Mouse (Mus musculus) midbrain, embryonic 13.5 days (tissue): Measurements from ENCODE around the gene Myo18b. TPM values are rescaled to one million over a fixed set of nuclear protein-coding genes. Genes with fewer than 3 reads are reported as not detected.
A peak's percentile ranks its signal among the peaks of the same experiment; 100 is the strongest.

Experiments used
- ATAC-seq: fragments of 200-750 bp; cut with Nextera tagmentation; 2 replicates; pipeline ENCODE4 v1.8.0; 2017; ENCODE audit warnings: mild to moderate bottlenecking, moderate TSS enrichment, moderate library complexity
- H3K27ac ChIP-seq: fragments of 300-500 bp; sonication (generic); 2 replicates; pipeline ENCODE4 v1.5.1; 2015; ENCODE audit warnings: inconsistent platforms, mild to moderate bottlenecking, moderate library complexity
- H3K27me3 ChIP-seq: fragments of 300-500 bp; sonication (generic); 2 replicates; pipeline ENCODE4 v1.6.1; 2015; ENCODE audit warnings: mild to moderate bottlenecking, inconsistent platforms
- H3K36me3 ChIP-seq: fragments of 300-500 bp; sonication (generic); 2 replicates; pipeline ENCODE4 v1.6.1; 2015; ENCODE audit warnings: mild to moderate bottlenecking, inconsistent platforms
- H3K4me1 ChIP-seq: fragments of 300-500 bp; sonication (generic); replicated peaks from 2 replicates; pipeline ENCODE4 v1.6.1; 2015; ENCODE audit warnings: inconsistent platforms
- H3K4me2 ChIP-seq: fragments of 300-500 bp; sonication (generic); replicated peaks from 2 replicates; pipeline ENCODE4 v1.6.1; 2015; ENCODE audit warnings: moderate library complexity, mild to moderate bottlenecking, inconsistent platforms
- H3K4me3 ChIP-seq: fragments of 300-500 bp; sonication (generic); replicated peaks from 2 replicates; pipeline ENCODE4 v1.5.1; 2015; ENCODE audit warnings: mild to moderate bottlenecking, inconsistent platforms
- H3K9ac ChIP-seq: fragments of 300-500 bp; sonication (generic); replicated peaks from 2 replicates; pipeline ENCODE4 v1.6.1; 2015; ENCODE audit warnings: mild to moderate bottlenecking, inconsistent platforms
- H3K9me3 ChIP-seq: fragments of 300-500 bp; sonication (generic); 2 replicates; pipeline ENCODE4 v1.6.1; 2016; ENCODE audit warnings: mild to moderate bottlenecking, inconsistent platforms
- WGBS: fragments of 180-500 bp; shearing (Covaris S2); methylation state at CpG from one replicate; pipeline ENCODE4 v1.1.7; 2015; 5-methylcytosine and 5-hydroxymethylcytosine counted together
- polyA plus RNA-seq: library from polyadenylated mRNA; unstranded; fragments of >200 nt; fragmentation: Nextera tagmentation; extraction: Ambion mirVana; gene quantifications from 2 replicates; pipeline ENCODE4 v1.2.1, GENCODE M21; 2015

Myo18b gene
- polyA plus RNA-seq = 2.1 and 2.3 TPM in 2 replicates

DNA sequence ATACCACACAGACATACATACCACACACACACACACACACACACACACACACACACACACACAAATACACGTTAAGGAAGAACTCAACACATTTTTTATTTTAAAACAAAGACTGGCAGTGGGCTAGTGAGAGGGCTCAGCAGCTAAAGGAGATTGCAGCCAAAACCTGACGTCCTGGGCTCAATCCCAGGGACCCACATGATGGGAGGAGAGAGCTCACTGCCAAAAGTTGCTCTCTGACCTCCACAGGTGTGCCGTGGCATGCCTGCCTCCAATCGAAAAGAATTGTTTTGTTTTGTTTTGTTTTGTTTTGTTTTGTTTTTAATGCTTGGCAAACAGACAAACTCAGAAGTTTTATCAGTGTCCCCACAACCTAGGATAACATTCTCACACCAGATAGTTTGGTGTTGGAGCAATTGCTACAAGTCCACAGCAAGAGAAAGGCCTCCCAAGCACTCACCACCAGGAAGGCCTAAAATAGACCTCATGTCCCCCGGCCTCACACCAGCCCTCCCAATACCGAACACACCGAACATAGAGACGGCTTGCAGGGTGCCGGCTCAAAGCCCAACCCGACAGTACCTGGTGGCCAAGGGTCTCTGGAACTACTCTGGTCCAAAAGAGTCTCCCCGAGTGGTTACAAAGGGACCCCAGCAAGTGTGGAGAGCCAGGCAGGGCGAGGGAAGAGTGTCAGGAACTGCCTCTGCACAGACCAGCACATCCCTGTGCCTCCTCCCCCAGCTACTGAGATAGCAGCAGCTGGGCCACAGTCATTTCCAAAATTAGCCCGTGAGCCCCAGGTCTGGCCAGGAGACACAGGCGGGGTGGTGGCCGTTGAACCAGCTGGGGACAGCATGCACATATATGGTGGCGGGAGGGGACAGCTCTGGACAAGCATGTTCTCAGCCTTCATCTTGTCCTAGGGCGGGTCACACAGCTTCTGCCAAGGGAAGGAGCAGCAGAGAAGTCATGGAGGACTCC, at the start of gene Myo18b:
Gene Myo18b, minus strand, starts transcription at position 689 of the 981 bp plus-strand sequence.
- Histone ChIP-seq H3K4me2 (no peak within 1 kb of the TSS), H3K27ac (no peak within 1 kb of the TSS), H3K4me3 (no peak within 1 kb of the TSS), H3K4me1 (no peaks in the 10 kb centered on the region), H3K27me3 (no peaks in the 10 kb centered on the region), H3K36me3 (no peaks in the 10 kb centered on the region), H3K9me3 (no peaks in the 10 kb centered on the region), H3K9ac (no peak within 1 kb of the TSS)
- WGBS = 84% methylated on average over 17 of the region's 17 CpGs
- ATAC-seq = no peak

DNA sequence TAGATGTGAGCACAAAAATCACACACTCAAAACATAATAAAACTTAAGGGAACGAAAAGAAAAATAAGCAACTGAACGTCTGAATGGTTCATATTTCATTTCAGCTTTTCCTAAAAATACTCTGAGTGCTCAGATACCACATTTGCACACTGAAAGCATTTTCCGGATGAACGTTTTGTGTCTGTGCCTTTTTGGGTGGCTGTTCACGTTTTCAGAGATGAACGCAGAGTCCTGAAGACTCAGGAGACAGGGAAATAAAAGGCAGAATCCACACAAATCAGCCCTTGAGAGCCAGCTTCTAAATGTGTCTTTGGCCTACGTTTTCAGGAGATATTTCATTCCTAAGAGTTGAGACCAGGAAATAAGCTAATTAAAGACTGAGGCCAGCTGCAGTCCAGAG, 49.8 kb upstream of the Myo18b start:
- peaks cover 11% of the 10 kb centered on the region for H3K4me1 ChIP-seq
- no peak overlapping the region for H3K4me3 ChIP-seq
- no peaks in the 10 kb centered on the region for H3K9me3 ChIP-seq
- H3K27me3 ChIP-seq = no peaks in the 10 kb centered on the region
- WGBS = 88% methylated on average over 7 of the region's 7 CpGs
- H3K9ac ChIP-seq = no peak overlapping the region
- peaks cover 9% of the 10 kb centered on the region for H3K36me3 ChIP-seq
- ATAC-seq = no peak
- H3K4me2 ChIP-seq = no peak overlapping the region
- H3K27ac ChIP-seq = no peak overlapping the region

DNA sequence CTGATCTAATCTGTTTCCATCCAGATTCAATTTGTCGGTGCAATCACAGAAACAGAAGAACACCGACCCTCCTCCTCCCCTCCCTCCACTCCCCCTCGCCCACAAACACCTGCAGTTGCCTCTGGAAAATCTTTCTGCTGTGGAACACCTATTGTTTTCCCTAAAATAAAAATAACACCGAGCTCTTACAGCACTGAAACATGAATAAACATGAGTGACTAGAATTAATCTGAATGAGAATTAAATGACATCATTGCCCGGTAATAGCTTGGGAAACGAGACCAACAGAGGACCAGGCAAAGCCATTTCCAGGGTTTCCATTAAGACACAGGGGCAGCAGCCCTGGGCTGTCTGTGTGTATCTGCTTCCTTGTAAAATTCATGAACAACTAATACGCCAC, 46.1 kb upstream of the Myo18b start:
- 37% methylated on average over 7 of the region's 7 CpGs for whole genome bisulfite sequencing
- peaks cover 10% of the 10 kb centered on the region for H3K36me3 ChIP-seq
- H3K27ac ChIP-seq = peak overlapping the region; percentile 35; the same call in 1 of the 2 replicates
- 0 out of 2 replicates have a peak, but pooled peaks have one; percentile 46 for ATAC-seq
- no peaks in the 10 kb centered on the region for H3K27me3 ChIP-seq
- H3K9me3 ChIP-seq = no peaks in the 10 kb centered on the region
- no peak overlapping the region for H3K4me3 ChIP-seq
- peaks cover 11% of the 10 kb centered on the region for H3K4me1 ChIP-seq
- H3K4me2 ChIP-seq = no peak overlapping the region
- H3K9ac ChIP-seq = 0 out of 2 replicates have a peak overlapping the region, but pooled peaks have one; percentile 5

DNA sequence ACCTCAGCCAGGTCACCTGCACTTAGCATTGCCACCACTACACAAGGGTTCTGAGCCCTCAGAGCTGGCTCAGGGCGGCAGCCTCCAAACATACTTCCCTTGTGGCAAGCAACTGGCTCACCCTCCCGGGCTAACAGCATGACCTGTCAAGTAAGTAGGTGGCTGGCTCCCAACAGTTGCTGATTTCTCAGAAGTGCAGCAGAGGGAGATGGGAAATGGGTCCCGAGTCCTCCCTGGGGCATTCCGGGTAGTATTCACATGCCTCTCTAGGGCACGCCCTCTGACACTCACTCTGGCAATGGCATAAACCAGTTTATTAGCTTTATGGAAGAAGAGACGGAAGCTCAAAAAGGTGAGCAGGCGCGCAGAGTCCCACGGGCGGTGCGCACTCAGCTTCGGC, 44.8 kb upstream of the Myo18b start:
- H3K27me3 ChIP-seq = no peaks in the 10 kb centered on the region
- H3K4me3 ChIP-seq = no peak overlapping the region
- H3K9me3 ChIP-seq = no peaks in the 10 kb centered on the region
- H3K4me1 ChIP-seq = peaks cover 11% of the 10 kb centered on the region
- H3K9ac ChIP-seq = no peak overlapping the region
- no peak overlapping the region for H3K4me2 ChIP-seq
- ATAC-seq = no peak
- no peak overlapping the region for H3K27ac ChIP-seq
- peaks cover 12% of the 10 kb centered on the region for H3K36me3 ChIP-seq
- WGBS = 94% methylated on average over 12 of the region's 12 CpGs

DNA sequence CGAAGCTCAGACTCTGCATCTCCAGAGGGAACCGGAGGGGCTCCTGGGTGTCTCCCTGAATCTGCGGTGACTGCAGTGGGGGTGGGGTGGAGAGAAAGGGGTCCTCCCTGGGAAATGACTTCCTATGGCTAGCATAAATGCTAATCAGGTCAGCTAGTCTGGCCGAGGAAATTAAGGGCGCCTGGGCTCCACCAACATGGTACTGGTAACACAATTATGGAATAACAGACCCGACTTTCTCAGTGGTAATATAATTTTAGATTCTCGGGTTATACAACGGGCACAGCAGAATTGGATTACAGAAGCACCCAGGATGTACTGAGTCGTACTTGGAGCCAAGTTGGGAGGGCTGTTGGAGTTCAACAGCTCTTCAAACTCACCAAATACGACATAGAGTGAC, 40.5 kb upstream of the Myo18b start:
- Histone ChIP-seq H3K4me1 (no peaks in the 10 kb centered on the region; the same call in 1 of the 2 replicates), H3K4me3 (no peak overlapping the region), H3K27ac (no peak overlapping the region), H3K9me3 (no peaks in the 10 kb centered on the region), H3K9ac (no peak overlapping the region), H3K4me2 (no peak overlapping the region), H3K36me3 (peaks cover 10% of the 10 kb centered on the region), H3K27me3 (no peaks in the 10 kb centered on the region)
- no peak for ATAC-seq
- 86% methylated on average over 10 of the region's 10 CpGs for WGBS

DNA sequence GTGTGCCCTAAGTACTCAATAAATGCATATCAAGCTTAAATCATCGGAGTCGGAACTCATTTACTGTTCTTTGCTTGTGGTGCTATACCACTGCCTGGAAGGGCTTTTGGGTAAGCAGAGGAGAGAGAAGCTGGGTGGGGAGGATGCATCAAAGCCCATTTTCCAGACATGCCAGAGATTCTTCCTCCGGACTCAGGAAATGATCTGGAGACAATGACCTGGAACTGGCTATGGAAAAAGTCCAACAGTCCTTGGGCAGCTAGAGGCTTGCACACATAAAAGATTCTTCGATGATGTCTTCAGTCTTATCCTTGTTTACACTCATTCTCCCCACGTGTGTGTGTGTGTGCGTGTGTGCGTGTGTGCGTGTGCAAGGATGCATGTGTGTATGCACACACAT, 39.3 kb upstream of the Myo18b start:
- Histone ChIP-seq H3K36me3 (0 out of 2 replicates have a peak, but pooled peaks cover 2% of the 10 kb centered on the region), H3K4me1 (no peaks in the 10 kb centered on the region; the same call in 1 of the 2 replicates), H3K27me3 (no peaks in the 10 kb centered on the region), H3K27ac (no peak overlapping the region), H3K9ac (no peak overlapping the region), H3K4me2 (no peak overlapping the region), H3K9me3 (no peaks in the 10 kb centered on the region), H3K4me3 (no peak overlapping the region)
- ATAC-seq = no peak
- WGBS = 94% methylated on average over 8 of the region's 8 CpGs

DNA sequence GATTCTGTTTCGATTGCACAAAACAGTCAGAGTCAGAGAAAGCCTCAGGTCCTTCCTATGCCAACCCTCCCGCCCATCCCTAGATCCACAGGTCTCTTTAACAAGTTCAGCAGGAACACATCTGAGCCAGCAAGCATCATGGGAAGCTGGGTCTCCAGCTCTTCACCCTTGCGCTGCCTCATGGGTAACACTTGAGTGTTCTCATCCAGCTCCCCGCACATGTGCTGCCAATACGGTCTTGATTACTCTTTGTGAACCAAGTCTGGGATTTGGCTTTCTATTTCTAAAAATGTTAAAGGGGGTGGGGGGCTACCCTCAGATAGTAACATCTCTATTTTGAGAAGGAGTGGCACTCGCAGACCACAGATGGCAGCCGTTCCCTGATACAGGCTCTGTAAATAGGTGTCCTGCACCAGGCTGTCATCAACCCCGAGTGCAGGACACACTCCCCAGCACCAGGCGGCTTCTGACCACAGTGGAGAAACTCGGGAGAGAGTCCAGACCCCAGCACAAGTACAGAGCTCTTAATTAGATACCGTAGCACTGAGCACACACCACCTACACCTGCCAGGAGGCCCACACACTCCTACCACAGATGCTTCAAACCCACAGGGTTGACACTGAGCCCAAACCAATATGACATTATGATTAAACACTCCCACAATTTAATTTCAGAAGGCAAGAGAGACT, 36.9 kb upstream of the Myo18b start:
- no peak for ATAC-seq
- no peak overlapping the region for H3K9ac ChIP-seq

DNA sequence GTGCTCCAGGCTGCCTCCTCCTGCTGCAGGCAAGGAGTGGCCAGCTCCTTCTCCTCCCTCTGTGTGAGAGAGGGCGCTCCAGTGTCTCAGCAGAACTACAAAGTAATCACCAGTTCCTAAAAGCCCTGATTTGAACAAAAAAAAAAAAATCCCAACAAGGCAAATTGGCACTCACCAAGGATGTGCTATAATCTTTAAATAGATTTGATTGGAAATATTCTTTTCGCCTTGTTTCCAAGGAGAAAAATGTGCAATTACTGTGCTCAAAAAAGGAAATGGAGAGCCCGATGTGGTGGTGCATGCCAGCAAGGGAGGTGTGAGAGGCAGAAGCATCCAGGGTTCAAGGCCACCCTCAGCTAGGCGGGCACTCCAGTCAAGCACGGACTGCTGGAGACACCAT, 35.7 kb upstream of the Myo18b start:
- peaks cover 13% of the 10 kb centered on the region for H3K4me1 ChIP-seq
- no peak for ATAC-seq
- no peaks in the 10 kb centered on the region for H3K9me3 ChIP-seq
- H3K9ac ChIP-seq = no peak overlapping the region
- H3K4me3 ChIP-seq = no peak overlapping the region
- no peak overlapping the region for H3K4me2 ChIP-seq
- H3K27me3 ChIP-seq = no peaks in the 10 kb centered on the region
- no peak overlapping the region for H3K27ac ChIP-seq
- 84% methylated on average over 5 of the region's 5 CpGs for WGBS
- H3K36me3 ChIP-seq = peaks cover 2% of the 10 kb centered on the region; the same call in 1 of the 2 replicates

More for the DNA sequence above, 36.9 kb upstream of the Myo18b start:
- Histone ChIP-seq H3K4me3 (no peak overlapping the region), H3K9me3 (no peaks in the 10 kb centered on the region), H3K36me3 (peaks cover 4% of the 10 kb centered on the region; the same call in 1 of the 2 replicates), H3K27ac (no peak overlapping the region), H3K4me2 (no peak overlapping the region), H3K4me1 (peaks cover 7% of the 10 kb centered on the region), H3K27me3 (no peaks in the 10 kb centered on the region)
- WGBS = 86% methylated on average over 11 of the region's 11 CpGs

DNA sequence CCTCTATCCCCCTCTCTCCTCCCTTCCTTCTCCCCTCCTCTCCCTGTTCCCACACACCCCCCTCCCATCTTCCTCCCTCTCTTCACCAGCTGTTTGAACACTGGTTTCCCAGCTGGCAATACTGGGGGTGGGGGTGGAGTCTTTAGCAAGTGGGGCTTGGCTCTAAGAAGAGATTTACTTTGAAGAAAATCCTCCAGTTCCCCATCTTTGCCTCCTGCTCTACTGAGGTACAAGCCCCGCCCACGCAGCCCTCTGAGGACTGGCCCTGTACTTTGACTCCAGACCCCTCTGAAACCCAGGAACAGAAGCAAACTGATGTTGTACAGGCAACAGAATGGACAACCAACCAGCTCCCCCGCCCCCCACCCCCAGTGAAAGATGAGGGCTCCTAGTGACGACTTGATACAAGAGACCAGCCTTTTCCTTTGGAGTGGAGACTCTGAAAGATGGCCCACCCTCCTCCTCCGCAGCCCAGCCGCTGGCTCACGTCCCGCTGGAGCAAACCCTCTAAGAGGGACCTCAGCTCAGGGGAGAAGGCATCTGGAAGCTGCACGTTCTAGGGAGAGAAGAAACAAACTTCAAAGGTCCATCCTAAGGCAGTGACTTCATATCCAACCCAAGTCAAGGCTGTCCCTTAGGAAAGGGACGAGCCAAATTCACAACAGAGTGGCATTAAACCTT, 32.2 kb upstream of the Myo18b start:
- Histone ChIP-seq H3K27me3 (no peaks in the 10 kb centered on the region), H3K4me3 (no peak overlapping the region), H3K9ac (no peak overlapping the region), H3K36me3 (peaks cover 7% of the 10 kb centered on the region; the same call in 1 of the 2 replicates), H3K4me2 (no peak overlapping the region), H3K27ac (no peak overlapping the region), H3K9me3 (no peaks in the 10 kb centered on the region), H3K4me1 (peaks cover 13% of the 10 kb centered on the region)
- 48% methylated on average over 10 of the region's 10 CpGs for WGBS
- no peak for ATAC-seq

DNA sequence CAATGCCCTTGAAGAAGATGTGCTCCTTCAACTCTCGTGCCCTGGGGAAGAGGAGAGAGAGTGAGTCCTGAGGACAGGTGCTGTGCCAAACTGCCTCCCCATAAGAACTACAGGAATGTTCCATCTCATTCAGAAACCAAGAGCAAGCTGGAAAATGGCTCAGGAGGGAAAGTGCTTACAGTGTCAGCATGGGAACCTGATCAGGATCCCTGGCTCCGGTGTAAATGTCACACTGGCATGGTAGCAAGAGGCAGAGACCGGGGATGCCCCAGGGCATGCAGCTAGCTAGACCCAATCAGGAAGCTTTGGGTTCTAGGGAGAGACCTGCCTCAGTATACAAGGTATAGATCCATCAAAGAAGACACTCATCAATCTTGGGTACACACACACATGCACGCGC, 29.3 kb upstream of the Myo18b start:
- no peaks in the 10 kb centered on the region for H3K27me3 ChIP-seq
- peaks cover 7% of the 10 kb centered on the region; the same call in 1 of the 2 replicates for H3K36me3 ChIP-seq
- H3K9me3 ChIP-seq = no peaks in the 10 kb centered on the region
- WGBS = 96% methylated on average over 5 of the region's 5 CpGs
- H3K27ac ChIP-seq = no peak overlapping the region
- peaks cover 13% of the 10 kb centered on the region for H3K4me1 ChIP-seq
- H3K4me3 ChIP-seq = no peak overlapping the region
- H3K9ac ChIP-seq = no peak overlapping the region
- no peak overlapping the region for H3K4me2 ChIP-seq
- no peak for ATAC-seq

DNA sequence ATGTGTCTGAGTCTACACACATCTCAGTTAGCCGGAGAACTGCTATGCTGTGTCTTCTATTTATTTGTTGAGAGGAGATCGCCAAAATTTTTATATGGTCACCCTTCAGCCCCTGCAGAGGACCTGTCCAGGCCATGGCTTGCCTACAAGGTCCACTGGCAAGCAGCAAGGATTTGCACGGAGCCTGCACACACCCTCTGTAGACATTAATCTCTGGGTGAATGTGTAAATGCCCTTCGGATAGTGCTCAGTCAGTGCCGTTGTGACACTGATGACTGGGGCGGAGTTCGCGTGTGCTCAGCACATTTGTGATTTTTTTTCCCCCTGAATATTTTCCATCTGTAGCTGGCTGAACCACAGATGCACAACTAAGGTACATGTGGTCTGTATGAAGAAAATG, 28.6 kb upstream of the Myo18b start:
- H3K9ac ChIP-seq = no peak overlapping the region
- H3K4me1 ChIP-seq = peaks cover 13% of the 10 kb centered on the region
- peaks cover 7% of the 10 kb centered on the region; the same call in 1 of the 2 replicates for H3K36me3 ChIP-seq
- no peaks in the 10 kb centered on the region for H3K27me3 ChIP-seq
- ATAC-seq = no peak
- no peak overlapping the region for H3K4me3 ChIP-seq
- no peak overlapping the region for H3K4me2 ChIP-seq
- no peaks in the 10 kb centered on the region for H3K9me3 ChIP-seq
- H3K27ac ChIP-seq = no peak overlapping the region
- 94% methylated on average over 8 of the region's 8 CpGs for WGBS
